Mouse (Mus musculus) ES-E14 (cell line): Measurements from ENCODE around the gene Defb45. TPM values are rescaled to one million over a fixed set of nuclear protein-coding genes. Genes with fewer than 3 reads are reported as not detected.

Experiments used
- DNase-seq: peaks from one replicate; pipeline ENCODE4 v3.0.0-alpha.2; 2013; ENCODE audit warnings: low read depth, low spot score
- H3K27ac ChIP-seq: 2 replicates; pipeline ENCODE4 v1.5.1; 2012; ENCODE audit warnings: low read depth, mild to moderate bottlenecking, low read length, moderate library complexity, mixed read lengths; ENCODE audit not compliant: poor library complexity, insufficient read depth, severe bottlenecking
- H3K36me3 ChIP-seq: 2 replicates; pipeline ENCODE4 v1.6.1; 2012; ENCODE audit warnings: mild to moderate bottlenecking, low read length, moderate library complexity, mixed read lengths; ENCODE audit not compliant: control insufficient read depth, poor library complexity, insufficient read depth, severe bottlenecking
- H3K4me1 ChIP-seq, 2 experiments: fragments of 150-350 bp in 1 of 2; sonication (generic) in 1 of 2; 2 replicates each; pipeline ENCODE4 v1.6.1; 2012; ENCODE audit warnings: low read length in 2 of 2, mild to moderate bottlenecking in 1 of 2, mixed read lengths in 1 of 2; ENCODE audit not compliant: control insufficient read depth in 2 of 2, insufficient read depth in 2 of 2, poor library complexity in 1 of 2
- H3K4me3 ChIP-seq, 2 experiments: fragments of 150-350 bp in 1 of 2; sonication (generic) in 1 of 2; 2 replicates each; pipeline ENCODE4 v1.5.1; 2012; ENCODE audit warnings: low read length in 2 of 2, low read depth in 1 of 2, mild to moderate bottlenecking in 1 of 2, mixed read lengths in 1 of 2; ENCODE audit not compliant: insufficient read depth in 1 of 2, poor library complexity in 1 of 2, severe bottlenecking in 1 of 2
- H3K9ac ChIP-seq: 2 replicates; pipeline ENCODE4 v1.6.1; 2012; ENCODE audit warnings: low read depth, mild to moderate bottlenecking, low read length, mixed read lengths; ENCODE audit not compliant: poor library complexity, insufficient read depth, severe bottlenecking
- H3K9me3 ChIP-seq: fragments of 150-350 bp; sonication (generic); 2 replicates; pipeline ENCODE4 v1.6.1; 2012; ENCODE audit warnings: low read depth, mild to moderate bottlenecking, low read length; ENCODE audit not compliant: control insufficient read depth, insufficient read depth
- CHD2 ChIP-seq: IDR thresholded peaks from 2 replicates; pipeline ENCODE4 v1.6.1; 2014; ENCODE audit warnings: mild to moderate bottlenecking, low read depth, low read length, inconsistent platforms
- HCFC1 ChIP-seq: IDR thresholded peaks from 2 replicates; pipeline ENCODE4 v1.6.1; 2012; ENCODE audit warnings: low read length, inconsistent platforms, borderline replicate concordance; ENCODE audit not compliant: insufficient read depth
- MAFK ChIP-seq: IDR thresholded peaks from 2 replicates; pipeline ENCODE4 v1.6.1; 2014; ENCODE audit warnings: mild to moderate bottlenecking, low read depth, low read length, inconsistent platforms; ENCODE audit not compliant: insufficient read depth
- ZC3H11A ChIP-seq: IDR thresholded peaks from 2 replicates; pipeline ENCODE4 v1.6.1; 2012; ENCODE audit warnings: low read depth, mild to moderate bottlenecking, inconsistent platforms, low read length, borderline replicate concordance
- ZNF384 ChIP-seq: IDR thresholded peaks from 2 replicates; pipeline ENCODE4 v1.6.1; 2012; ENCODE audit warnings: low read depth, low read length, inconsistent platforms
- in situ Hi-C, 2 experiments: fragments of 600-800 bp; cut with MboI; formaldehyde crosslinking; loops; one replicate each; pipeline ENCODE4 v1.15.1; 2025; ENCODE audit warnings: low sequenced_read_pairs in 2 of 2, inconsistent platforms in 1 of 2; ENCODE audit not compliant: unreplicated experiment in 2 of 2
- total RNA-seq: library from RNA; depleted of rRNA; stranded (reverse); fragments of 300-350 nt; gene quantifications from 2 replicates; pipeline ENCODE4 v1.2.3, GENCODE M21; 2012

Gene Defb45
- total RNA-seq, 1 experiment = not detected

DNA sequence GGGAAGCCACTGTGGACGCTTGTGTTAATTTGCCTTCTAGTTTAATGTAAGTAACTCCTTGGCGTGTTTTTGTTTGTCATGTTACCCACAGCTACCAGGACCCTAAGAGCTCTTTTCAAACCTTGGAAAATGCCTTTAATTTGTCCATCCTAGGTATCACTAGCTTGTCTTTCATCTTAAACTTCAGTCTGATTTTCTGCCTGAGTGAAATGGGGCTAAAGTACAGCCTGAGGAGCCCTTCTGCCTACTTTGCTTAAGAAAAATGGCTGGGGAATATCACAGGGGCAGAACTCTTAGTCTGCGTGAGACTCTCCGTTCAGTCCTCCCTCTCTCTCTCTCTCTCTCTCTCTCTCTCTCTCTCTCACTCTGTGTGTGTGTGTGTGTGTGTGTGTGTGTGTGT is 29.3 kb downstream of the Defb45 start:
- TF ChIP-seq ZNF384 = no peak
- no peak for TF ChIP-seq ZC3H11A
- TF ChIP-seq HCFC1 = no peak
- no peak for TF ChIP-seq CHD2
- no peak for TF ChIP-seq MAFK
- Histone ChIP-seq H3K4me3 (no peak overlapping the region), H3K36me3 (no peaks in the 10 kb centered on the region), H3K4me1 (no peaks in the 10 kb centered on the region), H3K27ac (no peak overlapping the region), H3K9ac (no peak overlapping the region), H3K9me3 (no peaks in the 10 kb centered on the region)
- DNase-seq = no peak
- in situ Hi-C loops = no loop called here

DNA sequence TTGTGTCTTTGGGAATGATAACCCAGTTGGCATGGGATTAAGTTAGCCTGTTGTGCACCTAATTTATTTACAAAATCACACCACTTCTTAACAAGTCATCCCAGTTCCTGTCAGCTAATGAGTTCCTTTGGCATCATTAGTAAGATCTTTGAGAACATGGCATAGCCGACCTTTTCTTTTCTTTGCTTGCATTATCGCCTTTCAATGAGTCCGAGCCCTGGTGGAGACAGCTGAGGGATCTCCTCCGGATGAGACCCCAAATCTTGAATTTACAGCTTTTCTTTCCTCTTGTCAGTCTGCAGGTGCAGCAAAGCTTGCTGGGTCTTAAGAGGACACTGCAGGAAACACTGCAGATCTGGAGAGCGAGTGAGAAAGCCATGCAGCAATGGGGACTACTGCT is 30.2 kb downstream of the Defb45 start, which contains the start of gene Gm17416:
Gene Gm17416 (plus strand): TSS at position 301 of the 400 bp plus-strand sequence.
- Histone ChIP-seq H3K9ac (no peak within 1 kb of the TSS), H3K36me3 (no peaks in the 10 kb centered on the region), H3K4me1 (no peaks in the 10 kb centered on the region), H3K27ac (no peak within 1 kb of the TSS), H3K9me3 (no peaks in the 10 kb centered on the region), H3K4me3 (no peak within 1 kb of the TSS)
- in situ Hi-C loops = no loop called here
- no peak for DNase-seq
- TF ChIP-seq ZNF384 (no peak), ZC3H11A (no peak), CHD2 (no peak), MAFK (no peak), HCFC1 (no peak)

DNA sequence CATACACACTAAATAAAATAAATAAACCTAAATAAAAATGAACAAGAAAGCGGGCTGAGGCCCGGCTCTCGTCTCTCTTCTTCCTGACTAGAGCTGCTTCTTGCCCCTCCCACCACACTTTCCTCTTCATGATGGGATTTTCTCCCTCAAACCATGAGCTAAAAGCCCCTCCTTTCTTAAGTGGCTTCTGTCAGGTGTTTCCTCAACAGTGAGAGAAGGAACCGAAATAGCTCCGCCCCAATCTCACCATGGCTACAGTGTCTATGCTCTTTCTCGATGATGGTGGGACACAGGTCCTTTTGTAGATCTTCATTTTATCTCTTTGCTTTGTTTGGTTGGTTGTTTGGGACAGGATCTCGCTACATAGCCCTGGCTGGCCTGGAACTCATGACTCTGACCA is 42.5 kb downstream of the Defb45 start:
- no peaks in the 10 kb centered on the region for H3K9me3 ChIP-seq
- H3K36me3 ChIP-seq = no peaks in the 10 kb centered on the region
- TF ChIP-seq CHD2 (no peak), MAFK (no peak), ZNF384 (no peak), HCFC1 (no peak), ZC3H11A (no peak)
- DNase-seq = no peak
- H3K4me3 ChIP-seq = no peak overlapping the region
- no peak overlapping the region for H3K27ac ChIP-seq
- H3K4me1 ChIP-seq = peaks cover 0 to 3% of the 10 kb centered on the region in 2 experiments; a peak in 1 of 4 replicates
- no peak overlapping the region for H3K9ac ChIP-seq
- in situ Hi-C loops = no loop called here

- H3K4me3 ChIP-seq = no peak overlapping the region
- DNase-seq = peak; percentile 56
- no peaks in the 10 kb centered on the region for H3K4me1 ChIP-seq
- no peak overlapping the region for H3K27ac ChIP-seq
- H3K36me3 ChIP-seq = no peaks in the 10 kb centered on the region
- no peaks in the 10 kb centered on the region for H3K9me3 ChIP-seq
- TF ChIP-seq HCFC1 (no peak), MAFK (no peak), CHD2 (no peak), ZNF384 (no peak), ZC3H11A (no peak)
- in situ Hi-C loops = no loop called here
- no peak overlapping the region for H3K9ac ChIP-seq
Observed at GRCm38 (mm10) chr2:152553774-152554423, 45.3 kb downstream of the Defb45 start.

- no peak for DNase-seq
- Histone ChIP-seq H3K36me3 (no peaks in the 10 kb centered on the region), H3K9me3 (no peaks in the 10 kb centered on the region), H3K9ac (no peak overlapping the region), H3K4me1 (no peaks in the 10 kb centered on the region), H3K27ac (no peak overlapping the region), H3K4me3 (no peak overlapping the region)
- TF ChIP-seq ZNF384 (no peak), ZC3H11A (no peak), CHD2 (no peak), MAFK (no peak), HCFC1 (no peak)
- in situ Hi-C loops = no loop called here
Observed at GRCm38 (mm10) chr2:152548124-152548523, 51.1 kb downstream of the Defb45 start.
